Mouse (Mus musculus): ENCODE results near the gene Nol9. TPM values are rescaled to one million over a fixed set of nuclear protein-coding genes. Genes with fewer than 3 reads are reported as not detected.
A peak's percentile ranks its signal among the peaks of the same experiment; 100 is the strongest.

Nol9 gene
- total RNA-seq, 2 experiments from 2014 or later, result 32.0 to 33.1 TPM

- no peak for DNase-seq
- intact Hi-C loops (cut with DNase I), result no loop called here
Observed at GRCm38 (mm10) chr4:152087211-152088081, 48.3 kb downstream of the Nol9 start.

- DNase-seq, result no peak
- intact Hi-C loops (cut with DNase I), result no loop called here
Observed at GRCm38 (mm10) chr4:152088133-152088532, 49.0 kb downstream of the Nol9 start.

GRCm38 (mm10) chr4:152088556-152089120 is 49.5 kb downstream of the Nol9 start:
- DNase-seq, result peak; percentile 89
- intact Hi-C loops (cut with DNase I), result no loop called here

- intact Hi-C loops (cut with DNase I), result no loop called here
Observed at GRCm38 (mm10) chr4:152090191-152090590, 51.1 kb downstream of the Nol9 start.

GRCm38 (mm10) chr4:152092751-152093293 is 53.7 kb downstream of the Nol9 start:
- no peak for DNase-seq
- intact Hi-C loops (cut with DNase I), result no loop called here

More at GRCm38 (mm10) chr4:152090191-152090590, 51.1 kb downstream of the Nol9 start:
- DNase-seq, result no peak

- intact Hi-C loops (cut with DNase I), result no loop called here
- no peak for DNase-seq
Observed at GRCm38 (mm10) chr4:152094233-152094632, 55.1 kb downstream of the Nol9 start.

GRCm38 (mm10) chr4:152095937-152096910 is 57.1 kb downstream of the Nol9 start:
- intact Hi-C loops (cut with DNase I), result no loop called here
- DNase-seq, result peak; percentile 76

GRCm38 (mm10) chr4:152096927-152097326 is 57.8 kb downstream of the Nol9 start:
- intact Hi-C loops (cut with DNase I), result no loop called here
- no peak for DNase-seq

- intact Hi-C loops (cut with DNase I), result no loop called here
- no peak for DNase-seq
Observed at GRCm38 (mm10) chr4:152097911-152098799, 59.0 kb downstream of the Nol9 start.

GRCm38 (mm10) chr4:152100541-152100940 is 61.4 kb downstream of the Nol9 start:
- intact Hi-C loops (cut with DNase I), result no loop called here
- DNase-seq, result no peak

- intact Hi-C loops (cut with DNase I), result no loop called here
- DNase-seq, result no peak
Observed at GRCm38 (mm10) chr4:152101081-152101653, 62.0 kb downstream of the Nol9 start.

- intact Hi-C loops (cut with DNase I), result no loop called here
- DNase-seq, result no peak
Observed at GRCm38 (mm10) chr4:152101921-152102320, 62.8 kb downstream of the Nol9 start.

- intact Hi-C loops (cut with DNase I), result no loop called here
- peak; percentile 79 for DNase-seq
Observed at GRCm38 (mm10) chr4:152103025-152103424, 63.9 kb downstream of the Nol9 start.

GRCm38 (mm10) chr4:152106746-152107145 is 67.6 kb downstream of the Nol9 start:
- DNase-seq, result no peak
- intact Hi-C loops (cut with DNase I), result no loop called here

- no peak for DNase-seq
- intact Hi-C loops (cut with DNase I), result no loop called here
Observed at GRCm38 (mm10) chr4:152107493-152107892, 68.4 kb downstream of the Nol9 start.

GRCm38 (mm10) chr4:152107971-152108509 is 68.9 kb downstream of the Nol9 start:
- intact Hi-C loops (cut with DNase I), result no loop called here
- DNase-seq, result peak; percentile 80

GRCm38 (mm10) chr4:152108673-152109072 is 69.6 kb downstream of the Nol9 start:
- intact Hi-C loops (cut with DNase I), result no loop called here
- DNase-seq, result no peak

GRCm38 (mm10) chr4:152109509-152109908 is 70.4 kb downstream of the Nol9 start:
- intact Hi-C loops (cut with DNase I), result no loop called here
- DNase-seq, result no peak

GRCm38 (mm10) chr4:152110689-152111088 is 71.6 kb downstream of the Nol9 start:
- intact Hi-C loops (cut with DNase I), result no loop called here
- no peak for DNase-seq

All from left cerebral cortex, postnatal 4 days (tissue).